Mouse (Mus musculus) mouse embryonic stem cell (cell line): ENCODE measurements around the gene Ngb.

Experiments
- in situ Hi-C, 2 experiments: fragments of 300-500 bp; cut with MboI; formaldehyde crosslinking; loops; 1 replicate in 1 of 2; 3 replicates in 1 of 2; pipeline ENCODE4 v1.14.3; 2019 to 2020; ENCODE audit warnings: low sequenced_read_pairs in 2 of 2, low pct_unique_long_range_greater_than_20kb in 1 of 2, mixed read lengths in 1 of 2; ENCODE audit not compliant: unreplicated experiment in 1 of 2

Ngb gene

GRCm38 (mm10) chr12:87100331-87100730 is 2.0 kb downstream of the Ngb start:
- in situ Hi-C loops, result no loop called here

DNA sequence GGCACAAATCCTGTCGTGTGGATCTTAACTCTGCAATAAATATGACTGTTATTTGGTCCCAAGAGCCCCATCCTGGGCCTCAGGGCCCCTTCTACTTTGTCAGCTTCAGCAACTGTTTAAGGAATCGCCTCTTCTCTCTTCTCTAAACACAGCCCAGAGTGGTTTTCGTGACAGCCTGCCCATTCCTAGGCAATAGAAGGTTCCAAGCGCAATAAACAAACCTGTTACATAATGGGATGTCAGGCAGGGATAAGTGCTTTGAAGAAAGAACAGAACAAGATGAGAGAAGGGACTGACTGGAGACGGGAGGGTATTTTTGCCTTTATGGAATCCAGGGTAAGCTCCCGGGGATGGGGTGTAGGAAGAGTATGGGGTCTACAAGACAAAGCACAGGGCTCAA is 8.7 kb downstream of the Ngb start:
- in situ Hi-C loops, result no loop called here

DNA sequence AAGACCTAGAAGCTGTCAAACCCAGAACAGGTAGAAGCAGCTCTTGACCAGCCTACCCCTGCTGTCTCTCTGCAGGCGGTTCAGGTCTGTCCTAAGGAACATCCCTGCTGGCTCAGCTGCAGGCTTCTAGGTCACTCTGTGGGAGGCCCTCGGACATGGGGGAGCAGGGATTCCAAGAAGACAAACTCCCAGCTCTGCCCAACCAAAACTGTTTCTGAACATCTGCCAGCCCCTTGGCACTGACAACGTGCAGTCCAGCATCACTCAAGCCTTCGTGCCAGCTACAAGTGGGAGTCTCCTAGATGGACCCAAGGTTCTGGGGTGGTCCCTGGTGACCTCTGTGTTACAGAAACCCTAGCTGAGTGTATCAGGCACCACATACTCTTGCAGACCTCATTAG is 9.1 kb downstream of the Ngb start:
- in situ Hi-C loops, result no loop called here

GRCm38 (mm10) chr12:87091916-87092315 is 10.4 kb downstream of the Ngb start:
- in situ Hi-C loops, result no loop called here

GRCm38 (mm10) chr12:87089701-87090100 is 12.6 kb downstream of the Ngb start:
- in situ Hi-C loops, result no loop called here

DNA sequence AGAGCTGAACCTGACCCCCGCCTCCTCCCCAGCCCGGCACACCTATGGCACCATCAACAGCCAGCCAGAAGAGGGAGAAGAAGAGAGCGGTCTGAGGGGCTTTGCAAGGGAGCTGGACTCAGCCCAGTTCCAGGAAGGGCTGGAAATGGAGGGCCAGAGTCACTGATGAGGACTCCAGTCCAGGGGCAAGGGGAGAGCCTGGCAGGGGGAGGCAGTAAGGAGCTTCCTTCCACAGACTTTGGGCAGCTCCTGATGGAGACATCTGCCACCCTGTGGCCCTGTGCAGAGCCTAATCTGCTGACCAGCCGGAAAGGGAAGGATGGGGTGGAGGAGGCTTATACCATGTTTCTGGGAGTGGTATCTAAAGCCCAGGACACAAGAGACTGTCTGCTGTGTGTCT is 13.1 kb downstream of the Ngb start:
- in situ Hi-C loops, result no loop called here

GRCm38 (mm10) chr12:87088331-87088730 is 14.0 kb downstream of the Ngb start:
- in situ Hi-C loops, result no loop called here

GRCm38 (mm10) chr12:87087236-87087635 is 15.1 kb downstream of the Ngb start:
- in situ Hi-C loops, result no loop called here

DNA sequence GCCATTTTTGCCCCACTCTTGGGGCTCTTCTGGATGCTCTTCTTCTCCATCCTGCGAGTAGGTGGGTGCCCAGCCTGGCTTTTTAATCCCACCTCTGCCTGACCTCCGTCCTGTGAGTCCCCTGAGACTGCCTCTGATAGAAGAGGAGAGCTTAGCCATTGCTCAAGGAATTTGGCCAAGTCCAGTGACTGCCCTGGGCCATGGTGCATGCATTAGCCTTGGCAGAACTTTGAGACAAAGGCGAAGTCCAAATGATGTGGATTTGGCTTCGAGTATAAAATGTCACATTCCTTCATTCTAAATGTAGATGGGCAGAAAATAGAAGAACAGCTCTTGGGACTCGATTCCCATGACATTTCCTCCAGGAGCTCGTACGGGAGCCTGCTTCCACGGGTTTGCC is 19.5 kb downstream of the Ngb start:
- in situ Hi-C loops, result no loop called here

GRCm38 (mm10) chr12:87076610-87077009 is 25.7 kb downstream of the Ngb start:
- in situ Hi-C loops, result no loop called here

- in situ Hi-C loops, result no loop called here
Observed at GRCm38 (mm10) chr12:87070520-87070919, 31.8 kb downstream of the Ngb start.

GRCm38 (mm10) chr12:87066429-87066828 is 35.9 kb downstream of the Ngb start:
- in situ Hi-C loops, result no loop called here

DNA sequence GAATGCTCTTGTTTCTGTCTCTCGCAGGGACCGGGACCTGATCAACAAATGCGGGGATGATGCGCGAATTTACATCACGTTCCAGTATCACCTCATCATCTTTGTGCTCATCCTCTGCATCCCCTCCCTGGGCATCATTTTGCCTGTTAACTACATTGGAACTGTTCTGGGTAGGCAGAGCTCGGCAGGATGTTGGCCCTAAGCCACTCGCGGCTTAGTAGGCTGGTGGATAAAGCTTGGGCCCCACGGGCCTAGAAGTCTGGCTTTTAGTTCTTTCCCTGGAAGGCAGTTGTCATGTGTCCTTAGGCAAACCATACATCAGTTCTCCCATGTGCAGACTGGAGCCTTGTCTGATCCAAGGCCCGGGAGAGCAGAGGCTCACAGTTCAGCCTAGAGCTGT is 36.9 kb downstream of the Ngb start:
- in situ Hi-C loops, result no loop called here

- in situ Hi-C loops, result no loop called here
Observed at GRCm38 (mm10) chr12:87057066-87057465, 45.3 kb downstream of the Ngb start.

GRCm38 (mm10) chr12:87054873-87055272 is 47.5 kb downstream of the Ngb start:
- in situ Hi-C loops, result no loop called here

DNA sequence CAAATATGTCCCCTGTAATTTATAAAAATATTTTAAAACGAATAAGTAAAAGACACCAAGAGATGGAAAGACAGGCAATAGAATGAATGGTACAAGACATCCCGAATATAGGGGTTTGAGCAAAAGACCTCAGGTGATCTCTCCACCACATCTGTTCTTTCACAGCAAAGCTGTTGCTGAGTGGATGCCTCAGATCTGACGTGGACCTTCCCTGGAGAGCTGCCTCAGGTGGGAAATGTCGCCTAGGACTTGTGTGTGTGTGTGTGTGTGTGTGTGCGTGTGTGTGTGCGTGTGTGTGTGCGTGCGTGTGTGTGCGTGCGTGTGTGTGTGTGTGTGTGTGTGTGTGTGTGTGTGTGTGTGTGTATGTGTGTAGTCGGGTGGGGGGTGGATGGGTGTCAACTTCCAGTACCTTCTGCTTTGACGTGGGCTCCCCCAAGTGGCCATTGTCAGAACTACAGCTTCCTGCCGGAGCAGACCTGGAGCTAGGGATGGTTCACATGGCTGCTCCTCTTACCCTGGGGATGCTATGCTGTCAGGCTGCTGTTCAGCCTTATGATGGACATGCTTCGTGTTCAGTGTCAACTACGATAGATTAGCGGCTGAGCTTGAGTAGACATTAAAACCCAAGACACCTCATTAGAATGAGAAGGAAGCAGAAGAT is 49.5 kb downstream of the Ngb start:
- in situ Hi-C loops, result no loop called here

GRCm38 (mm10) chr12:87047536-87047935 is 54.8 kb downstream of the Ngb start:
- in situ Hi-C loops, result no loop called here
